Mouse (Mus musculus) MEL (cell line): Measurements from ENCODE around the gene Ddx49. TPM values are rescaled to one million over a fixed set of nuclear protein-coding genes. Genes with fewer than 3 reads are reported as not detected.

Source experiments
- DNase-seq: peaks from one replicate; pipeline ENCODE4 v3.0.0; 2011; ENCODE audit warnings: low read depth, low spot score
- H3K27ac ChIP-seq: 2 replicates; pipeline ENCODE4 v1.5.1; 2012; ENCODE audit warnings: low read depth, mild to moderate bottlenecking, control low read depth, low read length, moderate library complexity; ENCODE audit not compliant: control insufficient read depth
- H3K27me3 ChIP-seq, 2 experiments: fragments of 150-350 bp in 1 of 2; sonication (generic) in 1 of 2; 2 replicates each; pipeline ENCODE4 v1.6.1; 2012; ENCODE audit warnings: low read length in 2 of 2, mild to moderate bottlenecking in 2 of 2, improper control_type of control experiment in 1 of 2, moderate library complexity in 1 of 2; ENCODE audit not compliant: insufficient read depth in 2 of 2, control insufficient read depth in 1 of 2
- H3K36me3 ChIP-seq, 2 experiments: 2 replicates each; pipeline ENCODE4 v1.6.1; 2012 to 2014; ENCODE audit warnings: low read length in 2 of 2, improper control_type of control experiment in 1 of 2, inconsistent platforms in 1 of 2, mild to moderate bottlenecking in 1 of 2; ENCODE audit not compliant: insufficient read depth in 2 of 2, control insufficient read depth in 1 of 2
- H3K4me1 ChIP-seq, 2 experiments: fragments of 150-350 bp in 1 of 2; sonication (generic) in 1 of 2; 2 replicates each; pipeline ENCODE4 v1.6.1; 2012; ENCODE audit warnings: low read length in 2 of 2, improper control_type of control experiment in 1 of 2, mild to moderate bottlenecking in 1 of 2; ENCODE audit not compliant: insufficient read depth in 2 of 2, control insufficient read depth in 1 of 2
- H3K4me3 ChIP-seq, 2 experiments: fragments of 150-350 bp in 1 of 2; sonication (generic) in 1 of 2; 2 replicates each; pipeline ENCODE4 v1.5.1; 2012; ENCODE audit warnings: low read depth in 2 of 2, low read length in 2 of 2, mild to moderate bottlenecking in 2 of 2, moderate library complexity in 2 of 2, control low read depth in 1 of 2, improper control_type of control experiment in 1 of 2; ENCODE audit not compliant: control insufficient read depth in 1 of 2, insufficient read depth in 1 of 2
- H3K79me2 ChIP-seq: 2 replicates; pipeline ENCODE4 v1.6.1; 2012; ENCODE audit warnings: mild to moderate bottlenecking, low read length, moderate library complexity; ENCODE audit not compliant: control insufficient read depth, poor library complexity, insufficient read depth
- H3K9ac ChIP-seq: 2 replicates; pipeline ENCODE4 v1.6.1; 2012; ENCODE audit warnings: low read depth, mild to moderate bottlenecking, control low read depth, low read length, moderate library complexity; ENCODE audit not compliant: control insufficient read depth, poor library complexity, severe bottlenecking
- H3K9me3 ChIP-seq: fragments of 150-350 bp; sonication (generic); replicated peaks from 2 replicates; pipeline ENCODE4 v1.6.1; 2012; ENCODE audit warnings: mild to moderate bottlenecking, low read length, improper control_type of control experiment, moderate library complexity; ENCODE audit not compliant: insufficient read depth
- BHLHE40 ChIP-seq: IDR thresholded peaks from 2 replicates; pipeline ENCODE4 v1.6.1; 2012; ENCODE audit warnings: low read depth, mild to moderate bottlenecking, inconsistent platforms, low read length, improper control_type of control experiment, borderline replicate concordance
- CHD2 ChIP-seq: IDR thresholded peaks from 2 replicates; pipeline ENCODE4 v1.6.1; 2011; ENCODE audit warnings: low read length, improper control_type of control experiment
- CTCF ChIP-seq, 3 experiments: IDR thresholded peaks in 2 of 3; conservative IDR thresholded peaks in 1 of 3; 2 replicates each; pipeline ENCODE4 v1.5.1; 2011 to 2012; ENCODE audit warnings: low read length in 3 of 3, low read depth in 2 of 3, mild to moderate bottlenecking in 2 of 3, improper control_type of control experiment in 1 of 3, inconsistent platforms in 1 of 3, mixed read lengths in 1 of 3, moderate library complexity in 1 of 3; ENCODE audit not compliant: control insufficient read depth in 1 of 3, insufficient read depth in 1 of 3, poor library complexity in 1 of 3, severe bottlenecking in 1 of 3
- ELF1 ChIP-seq: IDR thresholded peaks from 2 replicates; pipeline ENCODE4 v1.6.1; 2014; ENCODE audit warnings: low read depth, mild to moderate bottlenecking, inconsistent platforms, low read length, improper control_type of control experiment, moderate library complexity
- EP300 ChIP-seq, 2 experiments: IDR thresholded peaks; 2 replicates each; pipeline ENCODE4 v1.6.1; 2011; ENCODE audit warnings: improper control_type of control experiment in 2 of 2, low read length in 2 of 2, low read depth in 1 of 2, mild to moderate bottlenecking in 1 of 2
- ETS1 ChIP-seq: IDR thresholded peaks from 2 replicates; pipeline ENCODE4 v1.6.1; 2012; ENCODE audit warnings: low read depth, mild to moderate bottlenecking, inconsistent platforms, low read length, improper control_type of control experiment, moderate library complexity
- GABPA ChIP-seq: IDR thresholded peaks from 2 replicates; pipeline ENCODE4 v1.6.1; 2012; ENCODE audit warnings: low read depth, mild to moderate bottlenecking, inconsistent platforms, low read length, improper control_type of control experiment, moderate library complexity
- GATA1 ChIP-seq: IDR thresholded peaks from 2 replicates; pipeline ENCODE4 v1.6.1; 2011; ENCODE audit warnings: low read depth, low read length, improper control_type of control experiment
- HCFC1 ChIP-seq: IDR thresholded peaks from 2 replicates; pipeline ENCODE4 v1.6.1; 2012; ENCODE audit warnings: low read depth, mild to moderate bottlenecking, inconsistent platforms, low read length, improper control_type of control experiment, moderate library complexity
- JUND ChIP-seq: IDR thresholded peaks from 2 replicates; pipeline ENCODE4 v1.6.1; 2011; ENCODE audit warnings: low read depth, mild to moderate bottlenecking, improper control_type of control experiment, low read length
- KAT2A ChIP-seq: conservative IDR thresholded peaks from 2 replicates; pipeline ENCODE4 v1.6.1; 2012; ENCODE audit warnings: low read depth, low read length, improper control_type of control experiment, inconsistent platforms
- MAFK ChIP-seq: IDR thresholded peaks from 2 replicates; pipeline ENCODE4 v1.6.1; 2011; ENCODE audit warnings: low read depth, mild to moderate bottlenecking, low read length, improper control_type of control experiment, borderline replicate concordance
- MAZ ChIP-seq: IDR thresholded peaks from 2 replicates; pipeline ENCODE4 v1.6.1; 2012; ENCODE audit warnings: low read depth, mild to moderate bottlenecking, inconsistent platforms, low read length, improper control_type of control experiment
- MEF2A ChIP-seq: IDR thresholded peaks from 2 replicates; pipeline ENCODE4 v1.6.1; 2014; ENCODE audit warnings: low read depth, mild to moderate bottlenecking, inconsistent platforms, low read length, improper control_type of control experiment; ENCODE audit not compliant: poor library complexity, insufficient replicate concordance, severe bottlenecking; ENCODE audit errors: extremely low read depth
- MXI1 ChIP-seq: IDR thresholded peaks from 2 replicates; pipeline ENCODE4 v1.6.1; 2011; ENCODE audit warnings: mild to moderate bottlenecking, low read depth, low read length, improper control_type of control experiment
- MYB ChIP-seq: IDR thresholded peaks from 2 replicates; pipeline ENCODE4 v1.6.1; 2011; ENCODE audit warnings: mild to moderate bottlenecking, low read depth, low read length, improper control_type of control experiment
- MYC ChIP-seq: IDR thresholded peaks from 2 replicates; pipeline ENCODE4 v1.6.1; 2011; ENCODE audit warnings: low read depth, mild to moderate bottlenecking, low read length, improper control_type of control experiment, moderate library complexity
- NELFE ChIP-seq: IDR thresholded peaks from 2 replicates; pipeline ENCODE4 v1.6.1; 2011; ENCODE audit warnings: low read depth, low read length, improper control_type of control experiment
- NRF1 ChIP-seq: IDR thresholded peaks from 2 replicates; pipeline ENCODE4 v1.6.1; 2014; ENCODE audit warnings: low read depth, mild to moderate bottlenecking, inconsistent platforms, low read length, improper control_type of control experiment, moderate library complexity; ENCODE audit not compliant: poor library complexity, insufficient read depth, severe bottlenecking
- POLR2A ChIP-seq, 2 experiments: IDR thresholded peaks; 2 replicates each; pipeline ENCODE4 v1.6.1; 2011 to 2012; ENCODE audit warnings: low read length in 2 of 2, mild to moderate bottlenecking in 2 of 2, control low read depth in 1 of 2, improper control_type of control experiment in 1 of 2, low read depth in 1 of 2, moderate library complexity in 1 of 2; ENCODE audit not compliant: control insufficient read depth in 1 of 2, insufficient read depth in 1 of 2, poor library complexity in 1 of 2
- POLR2AphosphoS2 ChIP-seq: IDR thresholded peaks from 2 replicates; pipeline ENCODE4 v1.6.1; 2011; ENCODE audit warnings: low read length, improper control_type of control experiment
- POLR2AphosphoS5 ChIP-seq: IDR thresholded peaks from 2 replicates; pipeline ENCODE4 v1.6.1; 2012; ENCODE audit warnings: low read depth, borderline replicate concordance, mild to moderate bottlenecking, inconsistent platforms, low read length, moderate library complexity, mixed read lengths
- RAD21 ChIP-seq: IDR thresholded peaks from 2 replicates; pipeline ENCODE4 v1.6.1; 2011; ENCODE audit warnings: mild to moderate bottlenecking, low read depth, low read length, improper control_type of control experiment
- SIN3A ChIP-seq: IDR thresholded peaks from 2 replicates; pipeline ENCODE4 v1.6.1; 2012; ENCODE audit warnings: low read length, improper control_type of control experiment, inconsistent platforms
- SMC3 ChIP-seq: IDR thresholded peaks from 2 replicates; pipeline ENCODE4 v1.6.1; 2011; ENCODE audit warnings: low read depth, low read length, improper control_type of control experiment
- TAL1 ChIP-seq: IDR thresholded peaks from 2 replicates; pipeline ENCODE4 v1.6.1; 2012; ENCODE audit warnings: mild to moderate bottlenecking, inconsistent platforms, low read length, moderate library complexity, mixed read lengths
- TBP ChIP-seq: IDR thresholded peaks from 2 replicates; pipeline ENCODE4 v1.8.0; 2011; ENCODE audit warnings: low read depth, low read length, improper control_type of control experiment
- UBTF ChIP-seq: IDR thresholded peaks from 2 replicates; pipeline ENCODE4 v1.6.1; 2012; ENCODE audit warnings: low read depth, mild to moderate bottlenecking, inconsistent platforms, low read length, improper control_type of control experiment, moderate library complexity, borderline replicate concordance; ENCODE audit not compliant: insufficient read depth
- USF1 ChIP-seq: IDR thresholded peaks from 2 replicates; pipeline ENCODE4 v1.6.1; 2014; ENCODE audit warnings: low read depth, mild to moderate bottlenecking, inconsistent platforms, low read length, improper control_type of control experiment, moderate library complexity
- USF2 ChIP-seq, 2 experiments: IDR thresholded peaks; 2 replicates each; pipeline ENCODE4 v1.6.1; 2011 to 2012; ENCODE audit warnings: improper control_type of control experiment in 2 of 2, low read length in 2 of 2, borderline replicate concordance in 1 of 2, inconsistent platforms in 1 of 2, low read depth in 1 of 2, mild to moderate bottlenecking in 1 of 2; ENCODE audit not compliant: insufficient read depth in 1 of 2
- ZC3H11A ChIP-seq: IDR thresholded peaks from 2 replicates; pipeline ENCODE4 v1.6.1; 2012; ENCODE audit warnings: low read depth, mild to moderate bottlenecking, inconsistent platforms, low read length, improper control_type of control experiment
- ZKSCAN1 ChIP-seq: IDR thresholded peaks from 2 replicates; pipeline ENCODE4 v1.6.1; 2012; ENCODE audit warnings: low read depth, mild to moderate bottlenecking, inconsistent platforms, low read length, improper control_type of control experiment, moderate library complexity
- ZMIZ1 ChIP-seq: IDR thresholded peaks from 2 replicates; pipeline ENCODE4 v1.6.1; 2012; ENCODE audit warnings: low read depth, mild to moderate bottlenecking, inconsistent platforms, low read length, improper control_type of control experiment, moderate library complexity
- ZNF384 ChIP-seq: IDR thresholded peaks from 2 replicates; pipeline ENCODE4 v1.6.1; 2012; ENCODE audit warnings: low read depth, mild to moderate bottlenecking, inconsistent platforms, low read length, improper control_type of control experiment
- polyA plus RNA-seq, 2 experiments: library from polyadenylated mRNA; stranded (reverse) in 1 of 2; unstranded in 1 of 2; fragments of >175 nt in 1 of 2; fragments of >200 nt in 1 of 2; gene quantifications; 2 replicates each; pipeline versions ENCODE4 v1.2.1 to v1.2.4; 2012; ENCODE audit warnings: low replicate concordance in 2 of 2, low read depth in 1 of 2; ENCODE audit not compliant: insufficient read length in 2 of 2, insufficient read depth in 1 of 2, missing spikeins in 1 of 2
- total RNA-seq: library from RNA; depleted of rRNA; stranded (reverse); fragments of 300-350 nt; gene quantifications from 2 replicates; pipeline ENCODE4 v1.2.3, GENCODE M21; 2012

Ddx49 gene
- total and polyA plus RNA-seq, 3 experiments, result 102 to 116 TPM; not detected in 1

DNA sequence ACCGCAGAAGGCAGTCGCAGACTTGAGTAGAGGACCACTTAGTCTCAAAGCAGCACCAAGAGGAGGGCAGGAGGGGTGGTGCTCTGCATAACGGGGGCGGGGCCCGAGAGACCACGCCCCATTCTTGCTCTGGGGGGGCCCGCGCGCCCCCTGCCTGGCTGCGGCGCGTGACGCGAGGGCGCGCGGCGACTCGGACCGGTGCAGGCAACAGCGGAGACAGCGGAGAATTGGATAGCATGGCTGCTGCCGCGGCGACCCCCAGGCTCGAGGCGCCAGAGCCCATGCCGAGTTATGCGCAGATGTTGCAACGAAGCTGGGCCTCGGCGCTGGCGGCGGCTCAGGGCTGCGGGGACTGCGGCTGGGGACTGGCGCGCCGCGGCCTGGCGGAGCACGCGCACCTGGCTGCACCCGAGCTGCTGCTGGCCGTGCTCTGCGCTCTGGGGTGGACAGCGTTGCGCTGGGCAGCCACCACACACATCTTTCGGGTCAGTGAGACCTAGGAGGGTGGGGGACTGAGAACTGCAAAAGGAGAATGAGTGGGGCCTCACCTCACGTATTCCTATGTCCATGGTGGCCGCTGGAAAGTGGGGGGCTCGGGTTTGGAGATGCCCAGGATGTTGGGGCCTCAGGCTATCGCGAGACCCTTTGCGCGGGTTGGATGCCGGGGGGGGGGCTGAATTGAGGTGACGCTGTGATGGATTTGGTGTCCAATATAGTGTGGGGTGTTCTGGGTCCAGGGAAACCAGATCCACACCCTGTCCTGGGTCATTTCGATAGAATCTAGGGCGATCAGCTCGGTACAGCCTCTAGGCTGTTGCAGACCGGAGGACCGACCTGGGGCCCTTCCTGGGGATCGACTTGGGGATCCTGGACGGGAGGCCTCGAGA, 13.6 kb upstream of the Ddx49 start, which contains the start of gene Cers1:
Gene Cers1, plus strand, starts transcription at position 152 of the 887 bp plus-strand sequence.
- Histone ChIP-seq H3K27ac (no peak within 1 kb of the TSS), H3K36me3 (no peaks in the 10 kb centered on the region; a peak in 1 of 4 replicates), H3K4me1 (peaks cover 2 to 6% of the 10 kb centered on the region in 2 experiments; a peak in 3 of 4 replicates), H3K79me2 (peaks cover 1% of the 10 kb centered on the region; the same call in 1 of the 2 replicates), H3K27me3 (no peaks in the 10 kb centered on the region), H3K4me3 (peak within 1 kb of the TSS; percentile 80 to 99), H3K9ac (peak within 1 kb of the TSS; percentile 81), H3K9me3 (no peaks in the 10 kb centered on the region)
- peak; percentile 80 for DNase-seq
- TF ChIP-seq POLR2AphosphoS2 (no peak), ZNF384 (no peak), MAFK (no peak), GABPA (no peak), USF1 (peak; percentile 74), MEF2A (no peak), POLR2AphosphoS5 (no peak), GATA1 (no peak), MXI1 (peak; percentile 77; the same call in 1 of the 2 replicates), ETS1 (0 out of 2 replicates have a peak, but pooled peaks have one; percentile 8), JUND (no peak), SIN3A (peak; percentile 63; the same call in 1 of the 2 replicates), CTCF (IDR thresholded peaks at IDR 0.05 in 2 of 3, conservative IDR thresholded peaks at IDR 0.05 in 1 of 3; ENCODE audit: control insufficient read depth in 1 of 3, insufficient read depth in 1 of 3, low read depth in 2 of 3, low read length in 3 of 3, poor library complexity in 1 of 3, severe bottlenecking in 1 of 3) (no peak), POLR2A (IDR thresholded peaks at IDR 0.05; ENCODE audit: control insufficient read depth in 1 of 2, insufficient read depth in 1 of 2, low read depth in 1 of 2, low read length in 2 of 2, poor library complexity in 1 of 2) (peak in 1 of 2 experiments; percentile 53; a peak in 1 of 4 replicates), ZC3H11A (no peak), UBTF (peak; percentile 77; the same call in 1 of the 2 replicates), USF2 (IDR thresholded peaks at IDR 0.05; ENCODE audit: borderline replicate concordance in 1 of 2, insufficient read depth in 1 of 2, low read depth in 1 of 2, low read length in 2 of 2) (no peak), MYC (no peak), CHD2 (peak; percentile 84), ELF1 (0 out of 2 replicates have a peak, but pooled peaks have one; percentile 12), ZKSCAN1 (no peak), SMC3 (0 out of 2 replicates have a peak, but pooled peaks have one; percentile 9), BHLHE40 (no peak; the same call in 1 of the 2 replicates), NELFE (peak; percentile 65), EP300 (IDR thresholded peaks at IDR 0.05; ENCODE audit: low read depth in 1 of 2, low read length in 2 of 2) (no peak), TBP (no peak), TAL1 (no peak), MYB (no peak), ZMIZ1 (0 out of 2 replicates have a peak, but pooled peaks have one; percentile 28), MAZ (no peak), RAD21 (no peak), HCFC1 (peak; percentile 15; the same call in 1 of the 2 replicates), NRF1 (peak; percentile 55; the same call in 1 of the 2 replicates), KAT2A (no peak)
